Mouse (Mus musculus) MEL (cell line): Measurements from ENCODE around the gene Scnn1a. TPM values are rescaled to one million over a fixed set of nuclear protein-coding genes. Genes with fewer than 3 reads are reported as not detected.

Experiments used
- DNase-seq: peaks from one replicate; pipeline ENCODE4 v3.0.0; 2011; ENCODE audit warnings: low read depth, low spot score
- H3K27ac ChIP-seq: 2 replicates; pipeline ENCODE4 v1.5.1; 2012; ENCODE audit warnings: low read depth, mild to moderate bottlenecking, control low read depth, low read length, moderate library complexity; ENCODE audit not compliant: control insufficient read depth
- H3K27me3 ChIP-seq, 2 experiments: fragments of 150-350 bp in 1 of 2; sonication (generic) in 1 of 2; 2 replicates each; pipeline ENCODE4 v1.6.1; 2012; ENCODE audit warnings: low read length in 2 of 2, mild to moderate bottlenecking in 2 of 2, improper control_type of control experiment in 1 of 2, moderate library complexity in 1 of 2; ENCODE audit not compliant: insufficient read depth in 2 of 2, control insufficient read depth in 1 of 2
- H3K36me3 ChIP-seq, 2 experiments: 2 replicates each; pipeline ENCODE4 v1.6.1; 2012 to 2014; ENCODE audit warnings: low read length in 2 of 2, improper control_type of control experiment in 1 of 2, inconsistent platforms in 1 of 2, mild to moderate bottlenecking in 1 of 2; ENCODE audit not compliant: insufficient read depth in 2 of 2, control insufficient read depth in 1 of 2
- H3K4me1 ChIP-seq, 2 experiments: fragments of 150-350 bp in 1 of 2; sonication (generic) in 1 of 2; 2 replicates each; pipeline ENCODE4 v1.6.1; 2012; ENCODE audit warnings: low read length in 2 of 2, improper control_type of control experiment in 1 of 2, mild to moderate bottlenecking in 1 of 2; ENCODE audit not compliant: insufficient read depth in 2 of 2, control insufficient read depth in 1 of 2
- H3K4me3 ChIP-seq, 2 experiments: fragments of 150-350 bp in 1 of 2; sonication (generic) in 1 of 2; 2 replicates each; pipeline ENCODE4 v1.5.1; 2012; ENCODE audit warnings: low read depth in 2 of 2, low read length in 2 of 2, mild to moderate bottlenecking in 2 of 2, moderate library complexity in 2 of 2, control low read depth in 1 of 2, improper control_type of control experiment in 1 of 2; ENCODE audit not compliant: control insufficient read depth in 1 of 2, insufficient read depth in 1 of 2
- H3K79me2 ChIP-seq: 2 replicates; pipeline ENCODE4 v1.6.1; 2012; ENCODE audit warnings: mild to moderate bottlenecking, low read length, moderate library complexity; ENCODE audit not compliant: control insufficient read depth, poor library complexity, insufficient read depth
- H3K9ac ChIP-seq: 2 replicates; pipeline ENCODE4 v1.6.1; 2012; ENCODE audit warnings: low read depth, mild to moderate bottlenecking, control low read depth, low read length, moderate library complexity; ENCODE audit not compliant: control insufficient read depth, poor library complexity, severe bottlenecking
- H3K9me3 ChIP-seq: fragments of 150-350 bp; sonication (generic); replicated peaks from 2 replicates; pipeline ENCODE4 v1.6.1; 2012; ENCODE audit warnings: mild to moderate bottlenecking, low read length, improper control_type of control experiment, moderate library complexity; ENCODE audit not compliant: insufficient read depth
- BHLHE40 ChIP-seq: IDR thresholded peaks from 2 replicates; pipeline ENCODE4 v1.6.1; 2012; ENCODE audit warnings: low read depth, mild to moderate bottlenecking, inconsistent platforms, low read length, improper control_type of control experiment, borderline replicate concordance
- CHD1 ChIP-seq: IDR thresholded peaks from 2 replicates; pipeline ENCODE4 v1.6.1; 2012; ENCODE audit warnings: low read depth, mild to moderate bottlenecking, inconsistent platforms, low read length, improper control_type of control experiment
- CHD2 ChIP-seq: IDR thresholded peaks from 2 replicates; pipeline ENCODE4 v1.6.1; 2011; ENCODE audit warnings: low read length, improper control_type of control experiment
- CTCF ChIP-seq, 3 experiments: IDR thresholded peaks in 2 of 3; conservative IDR thresholded peaks in 1 of 3; 2 replicates each; pipeline ENCODE4 v1.5.1; 2011 to 2012; ENCODE audit warnings: low read length in 3 of 3, low read depth in 2 of 3, mild to moderate bottlenecking in 2 of 3, improper control_type of control experiment in 1 of 3, inconsistent platforms in 1 of 3, mixed read lengths in 1 of 3, moderate library complexity in 1 of 3; ENCODE audit not compliant: control insufficient read depth in 1 of 3, insufficient read depth in 1 of 3, poor library complexity in 1 of 3, severe bottlenecking in 1 of 3
- E2F4 ChIP-seq: IDR thresholded peaks from 2 replicates; pipeline ENCODE4 v1.6.1; 2011; ENCODE audit warnings: low read depth, low read length, improper control_type of control experiment, borderline replicate concordance
- ELF1 ChIP-seq: IDR thresholded peaks from 2 replicates; pipeline ENCODE4 v1.6.1; 2014; ENCODE audit warnings: low read depth, mild to moderate bottlenecking, inconsistent platforms, low read length, improper control_type of control experiment, moderate library complexity
- ETS1 ChIP-seq: IDR thresholded peaks from 2 replicates; pipeline ENCODE4 v1.6.1; 2012; ENCODE audit warnings: low read depth, mild to moderate bottlenecking, inconsistent platforms, low read length, improper control_type of control experiment, moderate library complexity
- GATA1 ChIP-seq: IDR thresholded peaks from 2 replicates; pipeline ENCODE4 v1.6.1; 2011; ENCODE audit warnings: low read depth, low read length, improper control_type of control experiment
- JUND ChIP-seq: IDR thresholded peaks from 2 replicates; pipeline ENCODE4 v1.6.1; 2011; ENCODE audit warnings: low read depth, mild to moderate bottlenecking, improper control_type of control experiment, low read length
- MAFK ChIP-seq: IDR thresholded peaks from 2 replicates; pipeline ENCODE4 v1.6.1; 2011; ENCODE audit warnings: low read depth, mild to moderate bottlenecking, low read length, improper control_type of control experiment, borderline replicate concordance
- MAX ChIP-seq: IDR thresholded peaks from 2 replicates; pipeline ENCODE4 v1.6.1; 2011; ENCODE audit warnings: low read length, improper control_type of control experiment
- MAZ ChIP-seq: IDR thresholded peaks from 2 replicates; pipeline ENCODE4 v1.6.1; 2012; ENCODE audit warnings: low read depth, mild to moderate bottlenecking, inconsistent platforms, low read length, improper control_type of control experiment
- MXI1 ChIP-seq: IDR thresholded peaks from 2 replicates; pipeline ENCODE4 v1.6.1; 2011; ENCODE audit warnings: mild to moderate bottlenecking, low read depth, low read length, improper control_type of control experiment
- MYB ChIP-seq: IDR thresholded peaks from 2 replicates; pipeline ENCODE4 v1.6.1; 2011; ENCODE audit warnings: mild to moderate bottlenecking, low read depth, low read length, improper control_type of control experiment
- NRF1 ChIP-seq: IDR thresholded peaks from 2 replicates; pipeline ENCODE4 v1.6.1; 2014; ENCODE audit warnings: low read depth, mild to moderate bottlenecking, inconsistent platforms, low read length, improper control_type of control experiment, moderate library complexity; ENCODE audit not compliant: poor library complexity, insufficient read depth, severe bottlenecking
- POLR2A ChIP-seq, 2 experiments: IDR thresholded peaks; 2 replicates each; pipeline ENCODE4 v1.6.1; 2011 to 2012; ENCODE audit warnings: low read length in 2 of 2, mild to moderate bottlenecking in 2 of 2, control low read depth in 1 of 2, improper control_type of control experiment in 1 of 2, low read depth in 1 of 2, moderate library complexity in 1 of 2; ENCODE audit not compliant: control insufficient read depth in 1 of 2, insufficient read depth in 1 of 2, poor library complexity in 1 of 2
- POLR2AphosphoS2 ChIP-seq: IDR thresholded peaks from 2 replicates; pipeline ENCODE4 v1.6.1; 2011; ENCODE audit warnings: low read length, improper control_type of control experiment
- RAD21 ChIP-seq: IDR thresholded peaks from 2 replicates; pipeline ENCODE4 v1.6.1; 2011; ENCODE audit warnings: mild to moderate bottlenecking, low read depth, low read length, improper control_type of control experiment
- RCOR1 ChIP-seq: IDR thresholded peaks from 2 replicates; pipeline ENCODE4 v1.6.1; 2012; ENCODE audit warnings: low read depth, mild to moderate bottlenecking, inconsistent platforms, low read length, improper control_type of control experiment
- TAL1 ChIP-seq: IDR thresholded peaks from 2 replicates; pipeline ENCODE4 v1.6.1; 2012; ENCODE audit warnings: mild to moderate bottlenecking, inconsistent platforms, low read length, moderate library complexity, mixed read lengths
- UBTF ChIP-seq: IDR thresholded peaks from 2 replicates; pipeline ENCODE4 v1.6.1; 2012; ENCODE audit warnings: low read depth, mild to moderate bottlenecking, inconsistent platforms, low read length, improper control_type of control experiment, moderate library complexity, borderline replicate concordance; ENCODE audit not compliant: insufficient read depth
- USF1 ChIP-seq: IDR thresholded peaks from 2 replicates; pipeline ENCODE4 v1.6.1; 2014; ENCODE audit warnings: low read depth, mild to moderate bottlenecking, inconsistent platforms, low read length, improper control_type of control experiment, moderate library complexity
- ZMIZ1 ChIP-seq: IDR thresholded peaks from 2 replicates; pipeline ENCODE4 v1.6.1; 2012; ENCODE audit warnings: low read depth, mild to moderate bottlenecking, inconsistent platforms, low read length, improper control_type of control experiment, moderate library complexity
- ZNF384 ChIP-seq: IDR thresholded peaks from 2 replicates; pipeline ENCODE4 v1.6.1; 2012; ENCODE audit warnings: low read depth, mild to moderate bottlenecking, inconsistent platforms, low read length, improper control_type of control experiment
- polyA plus RNA-seq, 2 experiments: library from polyadenylated mRNA; stranded (reverse) in 1 of 2; unstranded in 1 of 2; fragments of >175 nt in 1 of 2; fragments of >200 nt in 1 of 2; gene quantifications; 2 replicates each; pipeline versions ENCODE4 v1.2.1 to v1.2.4; 2012; ENCODE audit warnings: low replicate concordance in 2 of 2, low read depth in 1 of 2; ENCODE audit not compliant: insufficient read length in 2 of 2, insufficient read depth in 1 of 2, missing spikeins in 1 of 2
- total RNA-seq: library from RNA; depleted of rRNA; stranded (reverse); fragments of 300-350 nt; gene quantifications from 2 replicates; pipeline ENCODE4 v1.2.3, GENCODE M21; 2012

Gene Scnn1a
- total and polyA plus RNA-seq, 3 experiments, result 0.50 TPM; not detected in 2

DNA sequence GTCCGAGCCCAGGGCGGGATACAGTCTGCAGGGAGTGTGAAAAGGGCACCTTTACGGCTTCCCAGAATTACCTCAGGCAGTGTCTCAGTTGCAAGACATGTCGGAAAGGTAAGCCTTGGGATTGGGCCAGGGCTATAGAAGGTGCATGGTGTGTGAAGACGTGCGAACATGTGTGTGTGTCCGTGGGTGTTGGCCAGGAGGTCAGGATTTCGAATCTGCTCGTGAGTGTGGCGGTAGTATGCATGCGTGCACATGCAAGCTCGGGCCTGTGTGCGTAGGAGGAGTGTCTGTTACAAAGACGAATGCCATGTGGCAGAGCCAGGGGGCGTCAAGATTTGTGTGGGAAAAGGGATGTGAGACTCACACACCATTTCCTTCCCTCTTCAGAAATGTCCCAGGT lies 36.9 kb downstream of the Scnn1a start:
- Histone ChIP-seq H3K79me2 (0 out of 2 replicates have a peak, but pooled peaks cover 3% of the 10 kb centered on the region), H3K4me1 (peaks cover 7 to 29% of the 10 kb centered on the region in 2 experiments), H3K27ac (no peak overlapping the region), H3K4me3 (no peak overlapping the region), H3K27me3 (no peaks in the 10 kb centered on the region), H3K9me3 (no peaks in the 10 kb centered on the region), H3K9ac (no peak overlapping the region), H3K36me3 (peaks cover 2 to 24% of the 10 kb centered on the region in 2 experiments; a peak in 3 of 4 replicates)
- DNase-seq, result no peak
- TF ChIP-seq BHLHE40 (no peak), POLR2A (IDR thresholded peaks at IDR 0.05; ENCODE audit: control insufficient read depth in 1 of 2, insufficient read depth in 1 of 2, low read depth in 1 of 2, low read length in 2 of 2, poor library complexity in 1 of 2) (no peak), MAX (no peak), USF1 (no peak), NRF1 (no peak), ZMIZ1 (no peak), TAL1 (no peak), CHD2 (no peak), CHD1 (no peak), MXI1 (no peak)

DNA sequence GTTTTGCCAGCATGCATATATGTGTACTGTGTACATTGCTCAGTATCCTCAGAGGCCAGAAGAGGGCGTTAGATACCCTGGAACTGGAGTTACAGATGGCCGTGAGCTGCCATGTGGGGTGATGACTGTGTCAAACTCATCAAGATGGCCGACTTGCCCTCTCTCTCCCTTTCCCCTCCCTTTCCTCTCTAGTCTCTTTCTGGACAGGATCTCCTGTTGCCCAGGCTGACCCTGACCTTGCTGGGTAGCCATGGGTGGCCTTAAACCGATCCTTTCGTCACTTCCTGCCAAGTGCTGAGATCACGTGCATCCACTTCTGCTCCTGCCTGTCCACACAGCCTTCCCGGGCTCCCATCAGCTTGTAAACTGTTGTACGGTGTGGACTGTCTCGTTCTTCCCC lies 39.5 kb downstream of the Scnn1a start:
- H3K27ac ChIP-seq, result no peak overlapping the region
- H3K79me2 ChIP-seq, result no peaks in the 10 kb centered on the region
- peaks cover 2 to 4% of the 10 kb centered on the region in 2 experiments for H3K4me1 ChIP-seq
- no peaks in the 10 kb centered on the region for H3K27me3 ChIP-seq
- TF ChIP-seq CTCF (IDR thresholded peaks at IDR 0.05 in 2 of 3, conservative IDR thresholded peaks at IDR 0.05 in 1 of 3; ENCODE audit: control insufficient read depth in 1 of 3, insufficient read depth in 1 of 3, low read depth in 2 of 3, low read length in 3 of 3, poor library complexity in 1 of 3, severe bottlenecking in 1 of 3), result peak in 2 of 3 experiments; percentile 4 to 13; a peak in 2 of 6 replicates
- no peak for TF ChIP-seq GATA1
- peak; percentile 28 for DNase-seq
- H3K36me3 ChIP-seq, result peaks cover 2 to 5% of the 10 kb centered on the region in 2 experiments; a peak in 3 of 4 replicates
- H3K9me3 ChIP-seq, result no peaks in the 10 kb centered on the region
- no peak overlapping the region for H3K9ac ChIP-seq
- no peak overlapping the region for H3K4me3 ChIP-seq

GRCm38 (mm10) chr6:125360846-125361245 lies 40.4 kb downstream of the Scnn1a start:
- TF ChIP-seq RCOR1 (no peak), RAD21 (no peak), CHD2 (no peak), MAZ (no peak), POLR2AphosphoS2 (no peak), MAFK (no peak), JUND (no peak), ELF1 (no peak), E2F4 (no peak), UBTF (no peak), MXI1 (no peak), GATA1 (no peak), ETS1 (no peak), ZMIZ1 (no peak), NRF1 (no peak), ZNF384 (no peak), MYB (no peak), USF1 (no peak), POLR2A (IDR thresholded peaks at IDR 0.05; ENCODE audit: control insufficient read depth in 1 of 2, insufficient read depth in 1 of 2, low read depth in 1 of 2, low read length in 2 of 2, poor library complexity in 1 of 2) (no peak)
- Histone ChIP-seq H3K4me1 (peaks cover 0 to 2% of the 10 kb centered on the region in 2 experiments; a peak in 1 of 4 replicates), H3K9me3 (no peaks in the 10 kb centered on the region), H3K4me3 (no peak overlapping the region), H3K79me2 (no peaks in the 10 kb centered on the region), H3K27ac (no peak overlapping the region), H3K9ac (no peak overlapping the region), H3K27me3 (no peaks in the 10 kb centered on the region), H3K36me3 (peaks cover 0 to 2% of the 10 kb centered on the region in 2 experiments; a peak in 1 of 4 replicates)
- DNase-seq, result no peak
